Mouse (Mus musculus): ENCODE results near the gene Krtap3-1.

Krtap3-1 gene

GRCm38 (mm10) chr11:99521288-99521860 is 45.1 kb downstream of the Krtap3-1 start, which contains the start of gene Krt39:
Gene Krt39 (minus strand): TSS chr11:99521338.
- no peak for DNase-seq (ENCODE audit: low read depth, low spot score)
